Mouse (Mus musculus): ENCODE measurements at regions not wholly inside any gene's neighbourhood (a gene's known extent, or its start where the extent isn't known, plus 50 kb on each side); places are given as distances from the start of the nearest gene placed in this dataset.

GRCm38 (mm10) chr1:35924796-35925195 lies 143.4 kb upstream of the Hs6st1 start:
- TF ChIP-seq POLR2AphosphoS2 (IDR thresholded peaks at IDR 0.05; ENCODE audit: insufficient read length, low read depth) (no peak), TCF12 (IDR thresholded peaks at IDR 0.05; ENCODE audit: insufficient read depth, poor library complexity, severe bottlenecking) (no peak), MYOG (IDR thresholded peaks at IDR 0.05; ENCODE audit: control insufficient read depth in 1 of 3, insufficient read depth in 1 of 3, insufficient read length in 2 of 3, low read depth in 2 of 3) (no peak), POLR2A (IDR thresholded peaks at IDR 0.05; ENCODE audit: insufficient read length, low read depth) (no peak), CEBPB (IDR thresholded peaks at IDR 0.05; ENCODE audit: insufficient read depth, poor library complexity, severe bottlenecking) (no peak), REST (IDR thresholded peaks at IDR 0.05; ENCODE audit: insufficient read depth, insufficient read length) (no peak), E2F4 (IDR thresholded peaks at IDR 0.05; ENCODE audit: insufficient read depth) (no peak)
